Mouse (Mus musculus) kidney, adult 2 months (tissue): ENCODE measurements at regions not wholly inside any gene's neighbourhood (a gene's known extent, or its start where the extent isn't known, plus 50 kb on each side); places are given as distances from the start of the nearest gene placed in this dataset.

ENCODE experiments used
- CTCF ChIP-seq: fragments of 200-500 bp; conservative IDR thresholded peaks from 2 replicates; pipeline ENCODE4 v1.5.1; 2011; ENCODE audit warnings: low read depth, mild to moderate bottlenecking, control low read depth, low read length, moderate library complexity, mixed read lengths; ENCODE audit not compliant: insufficient read depth, insufficient read length
- POLR2A ChIP-seq: fragments of 200-500 bp; IDR thresholded peaks from one replicate; pipeline ENCODE4 v1.6.1; 2011; ENCODE audit warnings: low read depth, low read length, control low read depth

DNA sequence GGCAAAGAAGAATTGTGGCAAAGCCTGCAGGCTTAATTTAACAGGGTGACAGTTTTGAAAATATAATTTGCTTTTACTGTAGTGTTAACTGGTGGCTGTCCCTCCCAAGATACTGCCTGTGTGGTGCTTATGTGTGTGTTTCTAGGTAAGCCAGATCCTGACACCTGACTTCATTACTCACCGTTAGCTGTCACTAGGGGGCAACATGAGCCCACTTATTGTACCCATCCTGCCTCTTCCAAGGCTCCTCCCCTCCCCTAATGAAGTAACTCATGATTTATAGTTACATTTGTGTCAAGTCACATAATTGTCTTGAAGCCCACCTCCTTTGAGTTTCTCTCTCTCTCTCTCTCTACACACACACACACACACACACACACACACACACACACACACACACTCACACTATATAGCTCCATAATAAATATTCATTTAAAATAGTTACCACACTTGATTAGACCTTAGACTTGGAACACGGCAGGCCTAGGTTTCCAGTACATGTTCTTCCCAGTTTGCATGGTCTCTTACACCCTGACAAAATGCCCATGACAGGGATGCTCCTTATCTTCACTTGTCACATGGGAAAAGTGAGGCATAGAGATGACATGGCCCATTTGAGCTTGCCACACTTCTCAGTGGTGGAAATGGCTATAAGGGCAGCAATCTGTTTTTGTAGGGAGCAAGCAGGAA lies 328.6 kb upstream of the Sphkap start:
- no peak for TF ChIP-seq POLR2A
- TF ChIP-seq CTCF, result peak; percentile 30; the same call in 1 of the 2 replicates
